Mouse (Mus musculus): Measurements from ENCODE around the gene Ddias. TPM values are rescaled to one million over a fixed set of nuclear protein-coding genes. Genes with fewer than 3 reads are reported as not detected.
"Not testable (repeated sequence)": the region's sequence is repeated elsewhere in the genome, so short reads cannot be mapped to it uniquely, and the experiment has no call there.

The Ddias gene
- under 1 TPM; 0.42 to 0.88 TPM for total RNA-seq (2021)
- long read RNA-seq, experiment 1: 0 reads
- long read RNA-seq, experiment 2, partial matches to known transcripts: 0 of 1 reads
- long read RNA-seq, experiment 2, other reads (novel, unspliced or antisense): 0 of 1 reads

- peak; percentile 97 for TF ChIP-seq CTCF (IDR thresholded peaks at IDR 0.05)
- Histone ChIP-seq H3K27ac (peak within 1 kb of the TSS; percentile 99), H3K4me3 (peak within 1 kb of the TSS; percentile 72)
- peak; percentile 89 to 92 for DNase-seq (ENCODE audit: extremely low spot score in 1 of 2, low spot score in 2 of 2)
- intact Hi-C loops (cut with DNase I): loop anchor here (1.0 to 10.0 kb wide), 8 partner anchors 23 to 769 kb away; partner anchors contain the start of genes Ankrd42, Ccdc90b and Pcf11
These were observed at the start of gene Ddias, which contains the start of gene Prcp for GRCm38 (mm10) chr7:92874116-92874675. TSS of gene Ddias (minus strand) at chr7:92874247. TSS of gene Prcp (plus strand) at chr7:92874470.

- TF ChIP-seq CTCF (IDR thresholded peaks at IDR 0.05): no peak
- Histone ChIP-seq H3K27ac (no peak overlapping the region), H3K4me3 (no peak overlapping the region)
- intact Hi-C loops (cut with DNase I): no loop called here
- DNase-seq (ENCODE audit: extremely low spot score in 1 of 2, low spot score in 2 of 2): no peak
These were observed 46.8 kb upstream of the Ddias start for GRCm38 (mm10) chr7:92920857-92921172.

GRCm38 (mm10) chr7:92920172-92920856 lies 46.3 kb upstream of the Ddias start:
- TF ChIP-seq CTCF (IDR thresholded peaks at IDR 0.05): no peak
- no peak for DNase-seq (ENCODE audit: extremely low spot score in 1 of 2, low spot score in 2 of 2)
- no peak overlapping the region for H3K4me3 ChIP-seq
- intact Hi-C loops (cut with DNase I): no loop called here
- H3K27ac ChIP-seq: no peak overlapping the region

- H3K4me3 ChIP-seq; DNase-seq (ENCODE audit: extremely low spot score in 1 of 2, low spot score in 2 of 2); H3K27ac ChIP-seq; intact Hi-C loops (cut with DNase I): not testable (repeated sequence)
These were observed 30.2 kb upstream of the Ddias start for GRCm38 (mm10) chr7:92904285-92904684.

- Histone ChIP-seq H3K27ac (no peak overlapping the region), H3K4me3 (no peak overlapping the region)
- DNase-seq (ENCODE audit: extremely low spot score in 1 of 2, low spot score in 2 of 2): peak; percentile 57 to 61
- intact Hi-C loops (cut with DNase I): loop anchor here (1.0 kb wide), 1 partner anchor 29 kb away; the partner anchor contains the start of genes Ddias and Prcp
- peak; percentile 76 for TF ChIP-seq CTCF (IDR thresholded peaks at IDR 0.05)
These were observed 29.5 kb upstream of the Ddias start for GRCm38 (mm10) chr7:92903360-92904038.

- Histone ChIP-seq H3K4me3 (no peak overlapping the region), H3K27ac (peak overlapping the region; percentile 30; the same call in 1 of the 2 replicates)
- no peak for DNase-seq (ENCODE audit: extremely low spot score in 1 of 2, low spot score in 2 of 2)
- intact Hi-C loops (cut with DNase I): loop anchor here (2.0 to 5.0 kb wide), 3 partner anchors 22 to 200 kb away; partner anchors contain the start of genes Ddias and Prcp
- peak; percentile 54 for TF ChIP-seq CTCF (IDR thresholded peaks at IDR 0.05)
These were observed 23.0 kb upstream of the Ddias start for GRCm38 (mm10) chr7:92897021-92897420.

- H3K27ac ChIP-seq: peak overlapping the region; percentile 30; the same call in 1 of the 2 replicates
- intact Hi-C loops (cut with DNase I): loop anchor here (2.0 to 5.0 kb wide), 3 partner anchors 21 to 201 kb away; partner anchors contain the start of genes Ddias and Prcp
- DNase-seq (ENCODE audit: extremely low spot score in 1 of 2, low spot score in 2 of 2): no peak
These were observed 22.0 kb upstream of the Ddias start for GRCm38 (mm10) chr7:92896036-92896435.

GRCm38 (mm10) chr7:92893478-92893877 lies 19.4 kb upstream of the Ddias start:
- intact Hi-C loops (cut with DNase I): no loop called here
- H3K4me3 ChIP-seq: no peak overlapping the region
- TF ChIP-seq CTCF (IDR thresholded peaks at IDR 0.05): peak; percentile 36
- no peak overlapping the region for H3K27ac ChIP-seq
- no peak for DNase-seq (ENCODE audit: extremely low spot score in 1 of 2, low spot score in 2 of 2)

More at GRCm38 (mm10) chr7:92896036-92896435, 22.0 kb upstream of the Ddias start:
- no peak for TF ChIP-seq CTCF (IDR thresholded peaks at IDR 0.05)
- no peak overlapping the region for H3K4me3 ChIP-seq

- intact Hi-C loops (cut with DNase I): no loop called here
These were observed 16.7 kb upstream of the Ddias start for GRCm38 (mm10) chr7:92890618-92891230.

GRCm38 (mm10) chr7:92890211-92890610 lies 16.2 kb upstream of the Ddias start:
- intact Hi-C loops (cut with DNase I): no loop called here
- Histone ChIP-seq H3K27ac (no peak overlapping the region), H3K4me3 (no peak overlapping the region)
- TF ChIP-seq CTCF (IDR thresholded peaks at IDR 0.05): no peak
- DNase-seq (ENCODE audit: extremely low spot score in 1 of 2, low spot score in 2 of 2): no peak

More at GRCm38 (mm10) chr7:92890618-92891230, 16.7 kb upstream of the Ddias start:
- DNase-seq (ENCODE audit: extremely low spot score in 1 of 2, low spot score in 2 of 2): no peak
- TF ChIP-seq CTCF (IDR thresholded peaks at IDR 0.05): no peak
- H3K4me3 ChIP-seq: no peak overlapping the region
- H3K27ac ChIP-seq: no peak overlapping the region

GRCm38 (mm10) chr7:92887230-92887629 lies 13.2 kb upstream of the Ddias start:
- H3K27ac ChIP-seq: no peak overlapping the region
- DNase-seq (ENCODE audit: extremely low spot score in 1 of 2, low spot score in 2 of 2): no peak
- intact Hi-C loops (cut with DNase I): no loop called here
- no peak for TF ChIP-seq CTCF (IDR thresholded peaks at IDR 0.05)
- H3K4me3 ChIP-seq: no peak overlapping the region

All from left cerebral cortex, adult 2 months (tissue).